Mouse (Mus musculus): ENCODE data around the gene Cog4. TPM values are rescaled to one million over a fixed set of nuclear protein-coding genes. Genes with fewer than 3 reads are reported as not detected.

The Cog4 gene
- polyA plus RNA-seq, 1 experiment from 2014 or later: 64.6 TPM

DNA sequence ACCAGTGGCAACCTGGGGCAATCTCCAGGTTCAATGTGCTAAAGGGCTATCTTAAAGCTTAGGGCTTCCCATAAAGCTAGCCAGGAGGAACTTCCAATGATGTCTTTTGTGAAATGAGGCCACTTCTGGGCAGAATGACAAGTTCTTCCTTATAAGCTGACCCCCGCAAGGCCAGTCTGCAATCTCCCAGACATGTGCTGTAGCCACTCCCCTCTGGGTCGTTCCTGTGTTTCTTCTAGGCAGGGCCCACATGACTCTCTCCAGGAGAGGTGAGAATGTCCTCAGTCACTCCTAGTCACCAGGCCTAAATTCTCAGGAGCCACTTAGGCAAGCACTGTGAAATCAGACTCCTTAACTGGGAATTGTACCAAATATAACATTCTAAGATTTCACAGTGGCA is 36.6 kb upstream of the Cog4 start:
- Histone ChIP-seq H3K9ac (replicated peaks; ENCODE audit: low read depth, low read length) (no peak overlapping the region), H3K36me3 (ENCODE audit: control insufficient read depth, insufficient read depth, low read length) (peaks cover 62% of the 10 kb centered on the region), H3K4me1 (ENCODE audit: control insufficient read depth, insufficient read depth, low read length) (no peaks in the 10 kb centered on the region), H3K4me2 (ENCODE audit: low read depth, low read length) (no peak overlapping the region), H3K9me3 (ENCODE audit: control insufficient read depth, low read length) (no peaks in the 10 kb centered on the region), H3K4me3 (ENCODE audit: low read depth, low read length) (no peak overlapping the region), H3K27ac (ENCODE audit: low read depth, low read length) (no peak overlapping the region), H3K27me3 (ENCODE audit: control insufficient read depth, insufficient read depth, low read length) (no peaks in the 10 kb centered on the region)
- ATAC-seq (ENCODE audit: low read depth): no peak
- WGBS: 64% methylated on average over 2 of the region's 2 CpGs

DNA sequence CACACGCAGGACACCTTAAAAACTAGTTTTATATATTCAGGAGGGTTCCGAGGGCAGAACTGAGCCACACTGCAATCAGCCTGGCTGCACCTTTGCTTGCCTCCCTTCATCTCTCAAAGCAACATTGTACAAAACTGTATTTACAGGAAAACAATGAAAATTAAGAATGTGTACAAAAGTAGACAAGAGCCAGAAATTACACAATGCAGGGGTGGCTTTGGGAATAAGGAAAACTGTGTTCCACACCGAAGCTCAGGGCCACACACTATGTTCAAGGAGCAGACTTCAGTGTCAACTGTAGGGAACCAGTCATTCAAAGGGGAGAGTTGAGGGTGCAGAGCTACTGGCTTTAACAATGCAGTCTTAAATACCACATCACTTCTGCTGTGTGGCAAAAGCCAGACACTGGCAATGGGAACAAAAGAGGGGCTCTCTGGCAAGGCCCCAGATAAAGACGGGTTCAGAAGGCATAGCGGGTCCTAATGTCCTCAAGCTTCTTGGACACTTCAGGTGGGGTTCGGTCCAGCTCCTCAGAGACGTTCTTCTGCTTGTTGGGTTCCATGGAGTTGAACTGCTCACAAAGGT is 35.8 kb upstream of the Cog4 start:
- H3K9me3 ChIP-seq (ENCODE audit: control insufficient read depth, low read length): no peaks in the 10 kb centered on the region
- H3K4me2 ChIP-seq (ENCODE audit: low read depth, low read length): no peak overlapping the region
- H3K36me3 ChIP-seq (ENCODE audit: control insufficient read depth, insufficient read depth, low read length): peaks cover 69% of the 10 kb centered on the region
- no peaks in the 10 kb centered on the region for H3K4me1 ChIP-seq (ENCODE audit: control insufficient read depth, insufficient read depth, low read length)
- H3K4me3 ChIP-seq (ENCODE audit: low read depth, low read length): no peak overlapping the region
- H3K9ac ChIP-seq (replicated peaks; ENCODE audit: low read depth, low read length): no peak overlapping the region
- no peak for ATAC-seq (ENCODE audit: low read depth)
- 88% methylated on average over 7 of the region's 7 CpGs for WGBS
- H3K27me3 ChIP-seq (ENCODE audit: control insufficient read depth, insufficient read depth, low read length): no peaks in the 10 kb centered on the region
- no peak overlapping the region for H3K27ac ChIP-seq (ENCODE audit: low read depth, low read length)

DNA sequence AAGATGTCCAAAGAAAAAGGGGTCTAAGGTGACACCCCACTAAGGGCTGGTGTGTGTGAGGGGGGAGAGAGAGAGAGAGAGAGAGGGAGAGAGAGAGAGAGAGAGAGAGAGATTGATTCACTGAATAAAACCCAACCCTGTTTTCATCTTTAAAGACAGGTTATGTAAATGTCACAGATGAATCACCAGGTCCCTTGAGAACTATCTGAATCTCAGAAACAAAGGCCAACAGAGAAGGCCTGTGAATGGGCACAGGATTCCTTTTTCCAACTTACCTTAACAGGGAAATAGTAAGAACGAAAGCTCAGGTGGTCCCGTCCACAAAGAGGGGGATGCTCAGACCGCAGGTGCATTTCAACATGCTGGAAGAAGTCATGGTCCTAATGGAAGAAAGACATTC is 35.3 kb upstream of the Cog4 start:
- Histone ChIP-seq H3K27ac (ENCODE audit: low read depth, low read length) (no peak overlapping the region), H3K9me3 (ENCODE audit: control insufficient read depth, low read length) (no peaks in the 10 kb centered on the region), H3K4me1 (ENCODE audit: control insufficient read depth, insufficient read depth, low read length) (no peaks in the 10 kb centered on the region), H3K36me3 (ENCODE audit: control insufficient read depth, insufficient read depth, low read length) (peaks cover 74% of the 10 kb centered on the region), H3K4me2 (ENCODE audit: low read depth, low read length) (no peak overlapping the region), H3K9ac (replicated peaks; ENCODE audit: low read depth, low read length) (no peak overlapping the region), H3K4me3 (ENCODE audit: low read depth, low read length) (no peak overlapping the region), H3K27me3 (ENCODE audit: control insufficient read depth, insufficient read depth, low read length) (no peaks in the 10 kb centered on the region)
- no peak for ATAC-seq (ENCODE audit: low read depth)
- WGBS: 98% methylated on average over 3 of the region's 3 CpGs

DNA sequence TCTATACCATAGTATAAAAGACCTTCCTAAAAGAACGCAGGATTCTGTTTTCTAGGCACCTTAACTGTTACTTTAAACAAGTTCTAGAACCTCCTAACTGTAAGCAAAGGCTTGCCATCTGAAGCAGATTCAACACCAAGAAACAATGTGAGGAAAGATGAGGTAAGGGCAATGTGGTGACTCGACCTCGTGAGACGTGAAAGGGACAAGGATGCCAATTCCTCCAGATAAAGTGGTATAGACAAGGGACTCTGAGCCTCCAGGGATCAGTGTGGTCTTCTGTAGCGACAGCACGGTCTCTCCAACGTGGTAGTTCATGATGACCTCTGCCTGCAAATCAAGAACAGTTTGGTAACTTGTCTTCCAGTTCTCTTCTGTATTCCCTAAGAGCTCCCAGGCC is 34.6 kb upstream of the Cog4 start:
- 94% methylated on average over 7 of the region's 7 CpGs for WGBS
- Histone ChIP-seq H3K9me3 (ENCODE audit: control insufficient read depth, low read length) (no peaks in the 10 kb centered on the region), H3K36me3 (ENCODE audit: control insufficient read depth, insufficient read depth, low read length) (peaks cover 81% of the 10 kb centered on the region), H3K4me2 (ENCODE audit: low read depth, low read length) (no peak overlapping the region), H3K4me3 (ENCODE audit: low read depth, low read length) (no peak overlapping the region), H3K9ac (replicated peaks; ENCODE audit: low read depth, low read length) (no peak overlapping the region), H3K4me1 (ENCODE audit: control insufficient read depth, insufficient read depth, low read length) (no peaks in the 10 kb centered on the region), H3K27ac (ENCODE audit: low read depth, low read length) (no peak overlapping the region), H3K27me3 (ENCODE audit: control insufficient read depth, insufficient read depth, low read length) (no peaks in the 10 kb centered on the region)
- ATAC-seq (ENCODE audit: low read depth): no peak

GRCm38 (mm10) chr8:110812349-110813080 is 33.9 kb upstream of the Cog4 start:
- H3K27me3 ChIP-seq (ENCODE audit: control insufficient read depth, insufficient read depth, low read length): no peaks in the 10 kb centered on the region
- no peak overlapping the region for H3K4me2 ChIP-seq (ENCODE audit: low read depth, low read length)
- H3K9ac ChIP-seq (replicated peaks; ENCODE audit: low read depth, low read length): no peak overlapping the region
- no peak overlapping the region for H3K4me3 ChIP-seq (ENCODE audit: low read depth, low read length)
- no peaks in the 10 kb centered on the region for H3K4me1 ChIP-seq (ENCODE audit: control insufficient read depth, insufficient read depth, low read length)
- no peak overlapping the region for H3K27ac ChIP-seq (ENCODE audit: low read depth, low read length)
- ATAC-seq (ENCODE audit: low read depth): no peak
- WGBS: 96% methylated on average over 7 of the region's 7 CpGs
- H3K36me3 ChIP-seq (ENCODE audit: control insufficient read depth, insufficient read depth, low read length): peaks cover 88% of the 10 kb centered on the region
- no peaks in the 10 kb centered on the region for H3K9me3 ChIP-seq (ENCODE audit: control insufficient read depth, low read length)

DNA sequence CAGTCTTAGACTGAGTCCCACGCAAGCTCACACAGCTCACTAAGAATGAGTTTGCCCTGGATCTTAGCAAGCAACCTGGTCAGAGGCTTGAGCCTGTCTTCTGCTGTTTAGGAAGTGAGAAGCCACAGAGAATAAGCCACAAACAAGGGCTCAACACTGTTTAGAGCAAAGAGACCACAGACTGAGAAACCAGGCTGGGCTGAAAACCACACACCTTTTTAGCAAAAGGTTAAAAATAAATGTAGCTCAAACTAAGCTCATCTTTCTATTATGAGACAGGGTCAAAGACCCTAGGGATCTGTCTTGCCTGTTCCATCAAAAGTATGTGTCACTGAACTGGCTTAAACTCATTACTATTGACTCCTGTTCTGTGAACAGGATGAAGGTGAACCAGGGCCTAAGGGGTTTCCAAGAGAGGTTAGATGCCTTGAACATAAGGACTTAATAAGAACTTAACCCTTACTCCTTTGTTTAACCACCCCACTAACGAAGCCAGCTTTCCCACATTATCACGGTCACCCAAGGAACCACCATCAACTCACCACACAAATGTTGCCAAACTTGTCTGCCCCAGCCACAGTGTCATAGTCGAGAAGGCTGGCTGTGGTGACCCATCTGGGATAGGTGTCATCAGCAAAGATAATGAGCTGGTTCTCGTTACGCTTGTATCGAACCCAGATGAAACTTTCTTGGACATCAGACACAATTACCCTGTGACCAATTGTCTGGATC is 33.2 kb upstream of the Cog4 start:
- Histone ChIP-seq H3K27me3 (ENCODE audit: control insufficient read depth, insufficient read depth, low read length) (no peaks in the 10 kb centered on the region), H3K36me3 (ENCODE audit: control insufficient read depth, insufficient read depth, low read length) (peaks cover 96% of the 10 kb centered on the region), H3K4me3 (ENCODE audit: low read depth, low read length) (no peak overlapping the region), H3K9me3 (ENCODE audit: control insufficient read depth, low read length) (no peaks in the 10 kb centered on the region), H3K9ac (replicated peaks; ENCODE audit: low read depth, low read length) (no peak overlapping the region), H3K27ac (ENCODE audit: low read depth, low read length) (no peak overlapping the region), H3K4me2 (ENCODE audit: low read depth, low read length) (no peak overlapping the region), H3K4me1 (ENCODE audit: control insufficient read depth, insufficient read depth, low read length) (no peaks in the 10 kb centered on the region)
- ATAC-seq (ENCODE audit: low read depth): no peak
- WGBS: 95% methylated on average over 7 of the region's 7 CpGs

- no peak for ATAC-seq (ENCODE audit: low read depth)
- WGBS: 71% methylated on average over 3 of the region's 3 CpGs
- Histone ChIP-seq H3K36me3 (ENCODE audit: control insufficient read depth, insufficient read depth, low read length) (peaks cover 99% of the 10 kb centered on the region), H3K4me1 (ENCODE audit: control insufficient read depth, insufficient read depth, low read length) (no peaks in the 10 kb centered on the region), H3K9ac (replicated peaks; ENCODE audit: low read depth, low read length) (no peak overlapping the region), H3K4me3 (ENCODE audit: low read depth, low read length) (no peak overlapping the region), H3K9me3 (ENCODE audit: control insufficient read depth, low read length) (no peaks in the 10 kb centered on the region), H3K27ac (ENCODE audit: low read depth, low read length) (no peak overlapping the region), H3K4me2 (ENCODE audit: low read depth, low read length) (no peak overlapping the region), H3K27me3 (ENCODE audit: control insufficient read depth, insufficient read depth, low read length) (no peaks in the 10 kb centered on the region)
These were observed 31.1 kb upstream of the Cog4 start for GRCm38 (mm10) chr8:110815308-110815707.

GRCm38 (mm10) chr8:110816990-110817389 is 29.4 kb upstream of the Cog4 start:
- ATAC-seq (ENCODE audit: low read depth): no peak
- H3K27me3 ChIP-seq (ENCODE audit: control insufficient read depth, insufficient read depth, low read length): no peaks in the 10 kb centered on the region
- H3K4me1 ChIP-seq (ENCODE audit: control insufficient read depth, insufficient read depth, low read length): no peaks in the 10 kb centered on the region
- H3K4me3 ChIP-seq (ENCODE audit: low read depth, low read length): no peak overlapping the region
- no peaks in the 10 kb centered on the region for H3K9me3 ChIP-seq (ENCODE audit: control insufficient read depth, low read length)
- no peak overlapping the region for H3K27ac ChIP-seq (ENCODE audit: low read depth, low read length)
- 97% methylated on average over 1 of the region's 1 CpGs for WGBS
- peaks cover 99% of the 10 kb centered on the region for H3K36me3 ChIP-seq (ENCODE audit: control insufficient read depth, insufficient read depth, low read length)
- no peak overlapping the region for H3K4me2 ChIP-seq (ENCODE audit: low read depth, low read length)
- no peak overlapping the region for H3K9ac ChIP-seq (replicated peaks; ENCODE audit: low read depth, low read length)

DNA sequence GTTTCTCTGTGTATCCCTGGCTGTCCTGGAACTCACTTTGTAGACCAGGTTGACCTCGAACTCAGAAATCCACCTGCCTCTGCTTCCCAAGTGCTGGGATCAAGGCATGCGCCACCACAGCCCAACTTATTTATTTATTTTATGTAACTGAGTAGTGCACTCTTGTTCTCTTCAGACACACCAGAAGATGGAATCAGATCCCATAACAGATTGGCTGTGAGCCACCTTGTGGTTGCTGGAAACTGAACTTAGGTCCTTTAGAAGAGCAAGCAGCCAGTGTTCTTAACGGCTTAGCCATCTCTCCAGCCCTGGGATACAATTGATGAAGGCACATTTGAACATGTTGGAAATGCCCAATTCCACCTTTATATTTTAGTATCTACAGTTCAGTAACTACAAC is 27.8 kb upstream of the Cog4 start:
- H3K27me3 ChIP-seq (ENCODE audit: control insufficient read depth, insufficient read depth, low read length): no peaks in the 10 kb centered on the region
- no peak for ATAC-seq (ENCODE audit: low read depth)
- no peak overlapping the region for H3K9ac ChIP-seq (replicated peaks; ENCODE audit: low read depth, low read length)
- no peak overlapping the region for H3K27ac ChIP-seq (ENCODE audit: low read depth, low read length)
- H3K4me1 ChIP-seq (ENCODE audit: control insufficient read depth, insufficient read depth, low read length): no peaks in the 10 kb centered on the region
- no peak overlapping the region for H3K4me2 ChIP-seq (ENCODE audit: low read depth, low read length)
- no peak overlapping the region for H3K4me3 ChIP-seq (ENCODE audit: low read depth, low read length)
- H3K9me3 ChIP-seq (ENCODE audit: control insufficient read depth, low read length): no peaks in the 10 kb centered on the region
- H3K36me3 ChIP-seq (ENCODE audit: control insufficient read depth, insufficient read depth, low read length): peaks cover 98% of the 10 kb centered on the region
- WGBS: 88% methylated on average over 3 of the region's 3 CpGs
